Mouse (Mus musculus): ENCODE results near the gene Traf3ip1.

DNA sequence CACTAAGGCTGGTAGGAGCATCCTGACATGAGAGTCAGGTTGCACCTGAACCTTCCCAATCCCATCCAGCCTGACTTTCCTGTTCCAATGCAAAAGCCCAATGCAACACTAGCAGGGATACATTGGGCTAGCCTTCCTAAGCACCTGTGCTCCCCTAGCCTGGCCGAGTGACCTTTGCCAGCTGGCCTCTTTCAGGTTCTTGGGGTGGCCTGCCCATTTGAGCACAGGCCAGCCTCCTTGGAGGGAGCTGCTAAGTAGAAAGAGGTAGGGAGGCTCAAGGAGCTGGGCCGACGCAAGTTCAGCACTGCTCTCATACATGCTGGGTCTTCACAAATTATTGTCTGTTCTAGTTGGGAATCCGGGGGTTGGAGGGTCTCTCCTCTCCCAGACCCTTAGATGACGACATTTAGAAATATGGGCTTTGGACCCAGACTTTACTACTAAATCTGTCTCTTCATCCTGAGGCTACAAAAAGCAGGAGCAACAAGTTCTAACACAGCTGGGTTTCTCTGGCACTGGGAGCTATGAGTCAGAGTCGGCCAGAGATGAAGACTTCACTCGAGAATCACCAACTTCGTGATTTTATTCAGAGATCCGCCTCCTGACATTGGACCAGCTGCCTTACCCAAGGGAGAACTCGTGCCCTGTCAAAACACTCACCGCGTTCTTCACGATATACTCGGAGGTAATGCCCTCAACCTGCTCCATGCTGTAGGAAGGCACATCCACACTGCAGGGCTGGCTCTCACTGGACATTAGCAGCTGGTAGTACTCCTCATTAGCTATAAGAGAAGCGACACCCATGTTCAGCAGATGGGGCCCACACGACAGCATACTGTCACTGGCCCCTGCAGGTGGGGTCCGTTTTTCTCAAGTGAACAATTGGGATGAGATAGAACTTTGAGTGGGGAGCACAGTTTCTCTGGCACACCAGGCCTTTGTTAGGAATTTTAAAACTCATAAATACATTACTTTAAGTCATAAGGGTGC is 49.3 kb upstream of the Traf3ip1 start:
- TF ChIP-seq POLR2AphosphoS5 (IDR thresholded peaks at IDR 0.05; ENCODE audit: borderline replicate concordance, low read depth, low read length) (no peak), ZNF384 (IDR thresholded peaks at IDR 0.05; ENCODE audit: low read depth, low read length) (no peak), CHD1 (IDR thresholded peaks at IDR 0.05; ENCODE audit: low read depth, low read length) (no peak), MYC (IDR thresholded peaks at IDR 0.05; ENCODE audit: low read depth, low read length) (no peak), POLR2A (IDR thresholded peaks at IDR 0.05; ENCODE audit: control insufficient read depth in 1 of 2, insufficient read depth in 1 of 2, low read depth in 1 of 2, low read length in 2 of 2, poor library complexity in 1 of 2) (no peak), RCOR1 (IDR thresholded peaks at IDR 0.05; ENCODE audit: low read depth, low read length) (no peak), MAX (IDR thresholded peaks at IDR 0.05; ENCODE audit: low read length) (no peak), MEF2A (IDR thresholded peaks at IDR 0.05; ENCODE audit: extremely low read depth, insufficient replicate concordance, low read depth, low read length, poor library complexity, severe bottlenecking) (no peak), CTCF (IDR thresholded peaks at IDR 0.05 in 2 of 3, conservative IDR thresholded peaks at IDR 0.05 in 1 of 3; ENCODE audit: control insufficient read depth in 1 of 3, insufficient read depth in 1 of 3, low read depth in 2 of 3, low read length in 3 of 3, poor library complexity in 1 of 3, severe bottlenecking in 1 of 3) (no peak), MAZ (IDR thresholded peaks at IDR 0.05; ENCODE audit: low read depth, low read length) (no peak), EP300 (IDR thresholded peaks at IDR 0.05; ENCODE audit: low read depth in 1 of 2, low read length in 2 of 2) (no peak), GABPA (IDR thresholded peaks at IDR 0.05; ENCODE audit: low read depth, low read length) (no peak), TBP (IDR thresholded peaks at IDR 0.05; ENCODE audit: low read depth, low read length) (no peak)

Data from MEL (cell line).